Mouse (Mus musculus) myocyte (in vitro differentiated cells): ENCODE data around the gene Clasrp.

Source experiments
- CEBPB ChIP-seq: IDR thresholded peaks from 2 replicates; pipeline ENCODE4 v1.6.1; 2011; ENCODE audit warnings: mild to moderate bottlenecking, moderate library complexity; ENCODE audit not compliant: poor library complexity, insufficient read depth, severe bottlenecking
- MAX ChIP-seq: IDR thresholded peaks from one replicate; pipeline ENCODE4 v1.6.1; 2011; ENCODE audit warnings: low read depth, mild to moderate bottlenecking, control low read depth
- MYOG ChIP-seq, 3 experiments: IDR thresholded peaks; one replicate each; pipeline ENCODE4 v1.6.1; 2011; ENCODE audit warnings: control low read depth in 2 of 3, low read depth in 2 of 3, mild to moderate bottlenecking in 2 of 3; ENCODE audit not compliant: insufficient read length in 2 of 3, control insufficient read depth in 1 of 3, insufficient read depth in 1 of 3
- POLR2A ChIP-seq: IDR thresholded peaks from one replicate; pipeline ENCODE4 v1.6.1; 2011; ENCODE audit warnings: low read depth, mild to moderate bottlenecking, control low read depth, moderate library complexity; ENCODE audit not compliant: insufficient read length
- POLR2AphosphoS2 ChIP-seq: IDR thresholded peaks from one replicate; pipeline ENCODE4 v1.6.1; 2011; ENCODE audit warnings: low read depth, control low read depth; ENCODE audit not compliant: insufficient read length
- TCF12 ChIP-seq: IDR thresholded peaks from one replicate; pipeline ENCODE4 v1.6.1; 2011; ENCODE audit warnings: mild to moderate bottlenecking, control low read depth; ENCODE audit not compliant: poor library complexity, insufficient read depth, severe bottlenecking
- USF1 ChIP-seq: IDR thresholded peaks from one replicate; pipeline ENCODE4 v1.6.1; 2011; ENCODE audit warnings: low read depth, mild to moderate bottlenecking, control low read depth, moderate library complexity

DNA sequence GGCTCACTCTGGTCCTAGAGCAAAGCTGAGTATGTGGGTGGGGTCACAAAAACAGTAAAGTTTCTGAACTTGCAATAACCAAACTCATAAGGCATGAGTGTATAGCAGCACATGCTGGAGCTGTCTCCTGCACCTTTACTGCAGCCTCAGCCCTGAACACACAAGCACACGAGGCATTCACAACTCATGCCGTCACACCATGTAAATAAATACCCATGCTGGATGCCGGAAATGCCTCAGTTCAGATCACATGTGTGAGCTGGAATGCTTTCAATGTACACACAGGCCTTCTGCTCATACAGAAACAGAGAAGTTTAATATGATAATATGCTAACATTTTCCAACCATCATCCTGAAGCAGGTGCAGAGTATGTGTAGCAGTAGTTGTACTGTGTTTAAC is 58.3 kb downstream of the Clasrp start:
- TF ChIP-seq MYOG (IDR thresholded peaks at IDR 0.05; ENCODE audit: control insufficient read depth in 1 of 3, insufficient read depth in 1 of 3, insufficient read length in 2 of 3, low read depth in 2 of 3) (no peak), POLR2A (no peak), CEBPB (no peak), POLR2AphosphoS2 (no peak), MAX (no peak), USF1 (no peak), TCF12 (no peak)
